ENCODE assay signal across 9 mouse cellular contexts in the genomic region with DNA sequence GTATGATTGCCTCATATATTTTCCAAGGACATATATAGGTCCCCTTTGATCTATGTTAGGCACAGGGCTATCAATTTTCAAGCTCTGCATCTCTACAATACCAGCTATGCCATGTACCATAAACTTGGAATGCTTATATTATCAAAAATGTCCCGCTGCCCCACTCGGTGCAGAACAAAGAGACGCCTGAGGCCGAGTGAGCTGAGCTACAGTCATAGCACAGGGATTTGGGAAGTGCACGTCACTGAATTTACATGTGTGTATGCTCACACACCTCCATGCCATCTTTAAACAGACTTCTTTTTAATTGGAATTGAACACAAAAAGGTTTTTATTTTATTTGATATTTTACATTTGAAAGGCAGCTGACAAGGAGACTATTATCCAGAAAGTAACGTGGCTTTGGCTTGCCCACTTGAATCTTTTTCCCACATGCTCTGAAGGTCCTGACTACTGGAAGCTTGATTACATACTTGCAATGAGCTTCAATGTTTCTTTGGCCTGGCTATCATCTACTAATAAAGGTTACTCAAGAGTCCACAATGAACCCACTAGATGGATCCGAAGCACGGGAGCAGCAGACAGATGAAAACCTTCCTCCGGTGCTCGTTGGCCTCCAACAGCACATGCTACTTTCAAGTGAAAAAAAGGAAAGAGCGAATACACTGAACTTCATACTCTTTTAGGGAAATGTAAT.
DNase-seq lines count a peak whose midpoint lies in the region; ATAC-seq and TF ChIP-seq lines count a peak whose summit lies in the region.
"Had no signal": no experiment of that assay in that cellular context is flagged by ENCODE, and none has a peak within 500 bp of the region (broad histone marks: within the 10 kb centered on the region; RNA-seq: fewer than 3 reads in every experiment).

No protein-coding gene starts in this region.

- H3K4me2 ChIP-seq in lung, embryonic 15.5 days = peak overlapping the region; percentile 53
- peak overlapping the region; percentile 36 for H3K4me2 ChIP-seq in limb, embryonic 15.5 days
- peak overlapping the region; percentile 38 for H3K4me2 ChIP-seq in stomach, postnatal 0 days (replicated peaks; ENCODE audit: low read depth)

- H3K9me3 ChIP-seq in lung, embryonic 15.5 days = no peaks in the 10 kb centered on the region
- no peaks in the 10 kb centered on the region for H3K9me3 ChIP-seq in limb, embryonic 15.5 days
- no peaks in the 10 kb centered on the region for H3K9me3 ChIP-seq in stomach, postnatal 0 days (ENCODE audit: control insufficient read depth, low read length)

- H3K4me3 ChIP-seq in lung, embryonic 15.5 days = peak overlapping the region; percentile 33
- peak overlapping the region; percentile 35 for H3K4me3 ChIP-seq in limb, embryonic 15.5 days
- peak overlapping the region; percentile 27 for H3K4me3 ChIP-seq in stomach, postnatal 0 days (ENCODE audit: low read depth, low read length)

- H3K4me1 ChIP-seq in lung, embryonic 15.5 days = peaks cover 33% of the 10 kb centered on the region
- peaks cover 13% of the 10 kb centered on the region for H3K4me1 ChIP-seq in limb, embryonic 15.5 days
- no peaks in the 10 kb centered on the region for H3K4me1 ChIP-seq in stomach, postnatal 0 days (replicated peaks; ENCODE audit: control insufficient read depth, insufficient read depth)

- no peaks in the 10 kb centered on the region for H3K27me3 ChIP-seq in lung, embryonic 15.5 days
- no peaks in the 10 kb centered on the region for H3K27me3 ChIP-seq in limb, embryonic 15.5 days
- no peaks in the 10 kb centered on the region for H3K27me3 ChIP-seq in stomach, postnatal 0 days (ENCODE audit: control insufficient read depth, insufficient read depth, low read length)

- H3K9ac ChIP-seq in lung, embryonic 15.5 days = peak overlapping the region; percentile 21
- H3K9ac ChIP-seq in limb, embryonic 15.5 days = 0 out of 2 replicates have a peak overlapping the region, but pooled peaks have one; percentile 11
- peak overlapping the region; percentile 24; the same call in 1 of the 2 replicates for H3K9ac ChIP-seq in stomach, postnatal 0 days (ENCODE audit: low read length)

- no peak for ATAC-seq in lung, embryonic 15.5 days (ENCODE audit: borderline replicate concordance, extremely low read depth, low FRiP score, low TSS enrichment)
- ATAC-seq in limb, embryonic 15.5 days (ENCODE audit: insufficient number of reproducible peaks, low FRiP score, low TSS enrichment, low read depth) = no peak
- ATAC-seq in stomach, postnatal 0 days (ENCODE audit: low FRiP score, low TSS enrichment) = no peak

- 40% methylated on average over 11 of the region's 11 CpGs for whole genome bisulfite sequencing in lung, embryonic 15.5 days
- WGBS in limb, embryonic 15.5 days = 29% methylated on average over 11 of the region's 11 CpGs
- WGBS in stomach, postnatal 0 days = 52% methylated on average over 11 of the region's 11 CpGs

- peak overlapping the region; percentile 35; the same call in 1 of the 2 replicates for H3K27ac ChIP-seq in lung, embryonic 15.5 days
- peak overlapping the region; percentile 77 for H3K27ac ChIP-seq in limb, embryonic 15.5 days
- peak overlapping the region; percentile 31 for H3K27ac ChIP-seq in stomach, postnatal 0 days (replicated peaks)

- TF ChIP-seq EP300 in stomach, postnatal 0 days (optimal IDR thresholded peaks at IDR 0.05) = no peak

- no peak for TF ChIP-seq CTCF in stomach, postnatal 0 days (IDR thresholded peaks at IDR 0.05; ENCODE audit: low read depth)

- no peaks in the 10 kb centered on the region for H3K36me3 ChIP-seq in lung, embryonic 15.5 days
- no peaks in the 10 kb centered on the region for H3K36me3 ChIP-seq in limb, embryonic 15.5 days
- no peaks in the 10 kb centered on the region for H3K36me3 ChIP-seq in stomach, postnatal 0 days (ENCODE audit: control insufficient read depth, insufficient read depth, low read length)

- DNase-seq in embryo, embryonic 10.5 days (ENCODE audit: low spot score) = peak; percentile 59
- no peak for DNase-seq in embryo, embryonic 10 days (ENCODE audit: low spot score)
- DNase-seq in lung, postnatal 25 days (ENCODE audit: low spot score) = no peak
- no peak for DNase-seq in stomach, postnatal 0 days (ENCODE audit: low spot score)
- DNase-seq in ovary, postnatal 10 days (ENCODE audit: low spot score) = no peak
- DNase-seq in ovary, postnatal 14 days (ENCODE audit: low spot score) = no peak
- DNase-seq: cerebellum, adult 11-12 months had no signal
